8 mouse cellular contexts compared by ENCODE assay signal in the genomic region with DNA sequence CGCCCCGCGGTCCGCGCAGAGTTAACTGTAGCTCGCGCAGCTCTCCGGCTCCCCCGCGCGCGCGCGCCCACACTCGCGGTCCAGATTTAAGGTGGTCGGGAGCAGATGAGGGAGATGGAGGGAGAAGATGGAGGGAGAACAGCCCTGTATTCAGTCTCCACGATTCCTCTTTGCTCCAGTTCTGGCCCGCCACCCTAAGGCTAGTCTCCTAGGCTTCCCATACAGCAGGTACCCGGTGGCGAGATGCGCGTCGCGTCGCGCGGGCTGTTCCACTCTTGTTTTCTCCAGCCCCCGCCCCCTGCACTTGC. TPM values are rescaled to one million over a fixed set of nuclear protein-coding genes. Genes with fewer than 3 reads are reported as not detected.
A peak's percentile ranks its signal among the peaks of the same experiment; 100 is the strongest.
DNase-seq lines count a peak whose midpoint lies in the region; ATAC-seq and TF ChIP-seq lines count a peak whose summit lies in the region.

No protein-coding gene starts in this region.

- H3K36me3 ChIP-seq in midbrain, embryonic 10.5 days, result no peaks in the 10 kb centered on the region
- no peaks in the 10 kb centered on the region for H3K36me3 ChIP-seq in stomach, postnatal 0 days (ENCODE audit: control insufficient read depth, insufficient read depth, low read length)

- no peak for ATAC-seq in stomach, postnatal 0 days (ENCODE audit: low FRiP score, low TSS enrichment)
- ATAC-seq in monocyte, adult 5-6 weeks (replicated peaks; ENCODE audit: insufficient number of reproducible peaks, low FRiP score, low TSS enrichment, poor library complexity, severe bottlenecking), result no peak

- no peak overlapping the region for H3K27ac ChIP-seq in gastrocnemius, adult 2 months
- peak overlapping the region; percentile 88 for H3K27ac ChIP-seq in midbrain, embryonic 10.5 days (replicated peaks)
- peak overlapping the region; percentile 49; the same call in 1 of the 2 replicates for H3K27ac ChIP-seq in stomach, postnatal 0 days (replicated peaks)

- 1% methylated on average over 29 of the region's 29 CpGs for WGBS in midbrain, embryonic 10.5 days
- 2% methylated on average over 28 of the region's 29 CpGs for WGBS in stomach, postnatal 0 days

- no peak for TF ChIP-seq CTCF in gastrocnemius, adult 2 months (IDR thresholded peaks at IDR 0.05)
- no peak for TF ChIP-seq CTCF in stomach, postnatal 0 days (IDR thresholded peaks at IDR 0.05; ENCODE audit: low read depth)

- H3K4me2 ChIP-seq in stomach, postnatal 0 days (replicated peaks; ENCODE audit: low read depth), result peak overlapping the region; percentile 75

- no peak for TF ChIP-seq EP300 in stomach, postnatal 0 days (optimal IDR thresholded peaks at IDR 0.05)

- peak overlapping the region; percentile 64; the same call in 1 of the 2 replicates for H3K4me3 ChIP-seq in gastrocnemius, adult 2 months
- H3K4me3 ChIP-seq in midbrain, embryonic 10.5 days, result peak overlapping the region; percentile 74
- H3K4me3 ChIP-seq in stomach, postnatal 0 days (ENCODE audit: low read depth, low read length), result peak overlapping the region; percentile 51

- H3K9ac ChIP-seq in stomach, postnatal 0 days (ENCODE audit: low read length), result peak overlapping the region; percentile 54

- no peak for DNase-seq in gastrocnemius, adult 2 months
- no peak for DNase-seq in gastrocnemius, postnatal 4 days (ENCODE audit: low spot score in 2 of 2)
- peak; percentile 81 for DNase-seq in adrenal gland, postnatal 14 days
- peak; percentile 71 to 75 for DNase-seq in frontal cortex, postnatal 36 days (ENCODE audit: low spot score in 2 of 2)
- peak; percentile 52 to 63 for DNase-seq in layer of hippocampus, postnatal 36 days
- peak; percentile 59 for DNase-seq in midbrain, embryonic 10.5 days (ENCODE audit: low spot score)
- DNase-seq in stomach, postnatal 0 days (ENCODE audit: low spot score), result peak; percentile 53

- intact Hi-C loops in gastrocnemius, adult 2 months (cut with DNase I), result no loop called here

- peaks cover 78% of the 10 kb centered on the region for H3K4me1 ChIP-seq in midbrain, embryonic 10.5 days
- no peaks in the 10 kb centered on the region for H3K4me1 ChIP-seq in stomach, postnatal 0 days (replicated peaks; ENCODE audit: control insufficient read depth, insufficient read depth)

- peaks cover 100% of the 10 kb centered on the region for H3K27me3 ChIP-seq in midbrain, embryonic 10.5 days (ENCODE audit: low read depth, poor library complexity, severe bottlenecking)
- peaks cover 2% of the 10 kb centered on the region; the same call in 1 of the 2 replicates for H3K27me3 ChIP-seq in stomach, postnatal 0 days (ENCODE audit: control insufficient read depth, insufficient read depth, low read length)

- no peaks in the 10 kb centered on the region for H3K9me3 ChIP-seq in midbrain, embryonic 10.5 days (replicated peaks)
- no peaks in the 10 kb centered on the region for H3K9me3 ChIP-seq in stomach, postnatal 0 days (ENCODE audit: control insufficient read depth, low read length)

RNA-seq across cellular contexts. Expression of a gene that starts 2.0 kb away (rescaled TPM):
- not detected for total RNA-seq in gastrocnemius, adult 2 months (2021)
- total RNA-seq in gastrocnemius, postnatal 4 days (2021), result not detected
- 15.5 and 19.7 TPM in 2 replicates for total RNA-seq in adrenal gland, postnatal 14 days (2021)
- 1 to 10 TPM; 1.1 to 1.7 TPM for total RNA-seq in layer of hippocampus, postnatal 36 days (2021)
- polyA plus RNA-seq in midbrain, embryonic 10.5 days (2016; fragmentation: Nextera tagmentation; extraction: Ambion mirVana), result 7.2 and 7.3 TPM in 2 replicates
- 4.6 and 5.5 TPM in 2 replicates for polyA plus RNA-seq in stomach, postnatal 0 days (2015; fragmentation: Nextera tagmentation; extraction: Ambion mirVana)
- total RNA-seq in monocyte, adult 5-6 weeks (2017), result not detected in 3 replicates

Comparison
In these comparisons a context has a peak if more than half of its experiments do, and no peak if none do; other contexts are left out.
1. DNase-seq: peak in adrenal gland, postnatal 14 days (single experiment), frontal cortex, postnatal 36 days (2 of 2), layer of hippocampus, postnatal 36 days (2 of 2), midbrain, embryonic 10.5 days (single experiment) and stomach, postnatal 0 days (single experiment); none in gastrocnemius, adult 2 months (single experiment) and gastrocnemius, postnatal 4 days (0 of 2).
2. Peak in every context shown above with its lines, with median percentiles within 50 percentile points of each other: H3K4me3 ChIP-seq.